Mouse (Mus musculus) Patski (cell line): ENCODE data around the gene Slc25a42. TPM values are rescaled to one million over a fixed set of nuclear protein-coding genes. Genes with fewer than 3 reads are reported as not detected.
A peak's percentile ranks its signal among the peaks of the same experiment; 100 is the strongest.

ENCODE experiments used
- ATAC-seq: fragments of 100-300 bp; one replicate; pipeline ENCODE4 v1.8.0; 2021
- CTCF ChIA-PET: fragments of 350-600 bp; sonication (Branson Sonifier 250); formaldehyde crosslinking; loops from one replicate; lab custom pipeline; 2022; ENCODE audit warnings: inconsistent platforms; lab: Charles Lee
- POLR2A ChIA-PET: fragments of 350-600 bp; sonication (Branson Sonifier 250); formaldehyde crosslinking; loops from one replicate; lab custom pipeline; 2022; ENCODE audit warnings: antibody characterized with exemption, inconsistent platforms; lab: Charles Lee
- DNase-seq: peaks from one replicate; pipeline ENCODE4 v3.0.0-alpha.2; 2011; ENCODE audit warnings: low read depth, low spot score
- H3K27me3 ChIP-seq: fragments of 371-371 bp; one replicate; pipeline ENCODE4 v1.5.1; 2021
- CTCF ChIP-seq: fragments of 100-300 bp; IDR thresholded peaks from one replicate; pipeline ENCODE4 v1.5.1; 2021
- in situ Hi-C: fragments of 300-500 bp; cut with MboI; formaldehyde crosslinking; loops from 3 replicates; pipeline ENCODE4 v1.11.1; 2018; ENCODE audit warnings: low pct_unique_long_range_greater_than_20kb, mixed read lengths
- polyA plus RNA-seq: library from polyadenylated mRNA; unstranded; gene quantifications from one replicate; pipeline ENCODE4 v1.2.3, GENCODE M21; 2021

The Slc25a42 gene
- 5.0 TPM for polyA plus RNA-seq

- CTCF ChIA-PET = interaction anchor here (0.7 to 1.6 kb wide), 4 partner anchors 9 to 142 kb away, joined by 3 to 4 read pairs (median 4); no protein-coding TSS in a partner anchor
- TF ChIP-seq CTCF = no peak
- in situ Hi-C loops = no loop called here
- ATAC-seq (peak; percentile 97), DNase-seq (peak; percentile 98)
- H3K27me3 ChIP-seq = no peaks in the 10 kb centered on the region
- POLR2A ChIA-PET = interaction anchor here (1.0 to 1.7 kb wide), 2 partner anchors 17 to 53 kb away, joined by 3 read pairs; no protein-coding TSS in a partner anchor
Observed at GRCm38 (mm10) chr8:70212112-70213055, at the start of gene Slc25a42. Gene Slc25a42 (minus strand): TSS chr8:70212305.

GRCm38 (mm10) chr8:70259043-70259442, 46.9 kb upstream of the Slc25a42 start:
- H3K27me3 ChIP-seq = no peaks in the 10 kb centered on the region
- CTCF ChIA-PET = no interaction called here
- DNase-seq (no peak), ATAC-seq (no peak)
- in situ Hi-C loops = no loop called here
- TF ChIP-seq CTCF = no peak
- POLR2A ChIA-PET = no interaction called here

- no peak for ATAC-seq
- no peaks in the 10 kb centered on the region for H3K27me3 ChIP-seq
- ChIA-PET POLR2A (no interaction called here), CTCF (interaction anchor here (1.2 kb wide), 1 partner anchor 11 kb away, joined by 3 read pairs; no protein-coding TSS in a partner anchor)
- DNase-seq = no peak
- no peak for TF ChIP-seq CTCF
- in situ Hi-C loops = no loop called here
Observed at GRCm38 (mm10) chr8:70258600-70258999, 46.5 kb upstream of the Slc25a42 start.

GRCm38 (mm10) chr8:70257456-70257855, 45.4 kb upstream of the Slc25a42 start:
- CTCF ChIA-PET = interaction anchor here (1.1 to 1.2 kb wide), 2 partner anchors 12 kb away, joined by 3 read pairs; no protein-coding TSS in a partner anchor
- no peak for DNase-seq
- POLR2A ChIA-PET = no interaction called here
- in situ Hi-C loops = no loop called here
- H3K27me3 ChIP-seq = no peaks in the 10 kb centered on the region
- ATAC-seq = no peak
- no peak for TF ChIP-seq CTCF

- in situ Hi-C loops = no loop called here
- H3K27me3 ChIP-seq = no peaks in the 10 kb centered on the region
- no peak for TF ChIP-seq CTCF
- POLR2A ChIA-PET = no interaction called here
- DNase-seq (no peak), ATAC-seq (no peak)
- CTCF ChIA-PET = no interaction called here
Observed at GRCm38 (mm10) chr8:70254628-70255027, 42.5 kb upstream of the Slc25a42 start.

- CTCF ChIA-PET = no interaction called here
- H3K27me3 ChIP-seq = no peaks in the 10 kb centered on the region
- no peak for TF ChIP-seq CTCF
- POLR2A ChIA-PET = no interaction called here
- in situ Hi-C loops = no loop called here
- no peak for ATAC-seq
- DNase-seq = no peak
Observed at GRCm38 (mm10) chr8:70247841-70248240, 35.7 kb upstream of the Slc25a42 start.

GRCm38 (mm10) chr8:70246622-70247021, 34.5 kb upstream of the Slc25a42 start:
- ChIA-PET CTCF (no interaction called here), POLR2A (no interaction called here)
- ATAC-seq (no peak), DNase-seq (no peak)
- TF ChIP-seq CTCF = no peak
- no peaks in the 10 kb centered on the region for H3K27me3 ChIP-seq
- in situ Hi-C loops = no loop called here

- ATAC-seq (no peak), DNase-seq (no peak)
- in situ Hi-C loops = no loop called here
- CTCF ChIA-PET = interaction anchor here (1.5 kb wide), 1 partner anchor 40 kb away, joined by 3 read pairs; no protein-coding TSS in a partner anchor
- no peaks in the 10 kb centered on the region for H3K27me3 ChIP-seq
- TF ChIP-seq CTCF = no peak
- POLR2A ChIA-PET = interaction anchor here (0.9 kb wide), 1 partner anchor 42 kb away, joined by 3 read pairs; no protein-coding TSS in a partner anchor
Observed at GRCm38 (mm10) chr8:70240642-70241041, 28.5 kb upstream of the Slc25a42 start.

GRCm38 (mm10) chr8:70237842-70238241, 25.7 kb upstream of the Slc25a42 start:
- CTCF ChIA-PET = no interaction called here
- ATAC-seq (no peak), DNase-seq (no peak)
- H3K27me3 ChIP-seq = no peaks in the 10 kb centered on the region
- in situ Hi-C loops = no loop called here
- TF ChIP-seq CTCF = no peak
- POLR2A ChIA-PET = no interaction called here

- no peak for TF ChIP-seq CTCF
- ATAC-seq = no peak
- ChIA-PET POLR2A (interaction anchor here (0.9 kb wide), 1 partner anchor 48 kb away, joined by 3 read pairs; the partner anchor contains the start of gene Homer3), CTCF (no interaction called here)
- H3K27me3 ChIP-seq = no peaks in the 10 kb centered on the region
- in situ Hi-C loops = no loop called here
- DNase-seq = no peak
Observed at GRCm38 (mm10) chr8:70234781-70235128, 22.6 kb upstream of the Slc25a42 start.
